Mouse (Mus musculus) heart, embryonic 13.5 days (tissue): ENCODE measurements at regions not wholly inside any gene's neighbourhood (a gene's known extent, or its start where the extent isn't known, plus 50 kb on each side); places are given as distances from the start of the nearest gene placed in this dataset.

Experiments
- ATAC-seq: fragments of 200-750 bp; cut with Nextera tagmentation; 2 replicates; pipeline ENCODE4 v1.8.0; 2017; ENCODE audit warnings: moderate TSS enrichment; ENCODE audit not compliant: insufficient number of reproducible peaks, low FRiP score, low TSS enrichment; ENCODE audit errors: extremely low read depth
- H3K27ac ChIP-seq: fragments of 300-500 bp; sonication (generic); replicated peaks from 2 replicates; pipeline ENCODE4 v1.5.1; 2015; ENCODE audit warnings: moderate library complexity, mild to moderate bottlenecking, inconsistent platforms
- H3K27me3 ChIP-seq: fragments of 300-500 bp; sonication (generic); replicated peaks from 2 replicates; pipeline ENCODE4 v1.6.1; 2015; ENCODE audit warnings: mild to moderate bottlenecking, inconsistent platforms
- H3K36me3 ChIP-seq: fragments of 300-500 bp; sonication (generic); 2 replicates; pipeline ENCODE4 v1.6.1; 2015; ENCODE audit warnings: mild to moderate bottlenecking, inconsistent platforms
- H3K4me1 ChIP-seq: fragments of 300-500 bp; sonication (generic); 2 replicates; pipeline ENCODE4 v1.6.1; 2015; ENCODE audit warnings: inconsistent platforms
- H3K4me2 ChIP-seq: fragments of 300-500 bp; sonication (generic); 2 replicates; pipeline ENCODE4 v1.6.1; 2015; ENCODE audit warnings: inconsistent platforms, mild to moderate bottlenecking, moderate library complexity
- H3K4me3 ChIP-seq: fragments of 300-500 bp; sonication (generic); 2 replicates; pipeline ENCODE4 v1.5.1; 2015; ENCODE audit warnings: moderate library complexity, mild to moderate bottlenecking, inconsistent platforms
- H3K9ac ChIP-seq: fragments of 300-500 bp; sonication (generic); 2 replicates; pipeline ENCODE4 v1.6.1; 2015; ENCODE audit warnings: inconsistent platforms, mild to moderate bottlenecking, moderate library complexity
- H3K9me3 ChIP-seq: fragments of 300-500 bp; sonication (generic); 2 replicates; pipeline ENCODE4 v1.6.1; 2016; ENCODE audit warnings: inconsistent platforms
- WGBS: fragments of 180-500 bp; shearing (Covaris S2); methylation state at CpG from one replicate; pipeline ENCODE4 v1.1.7; 2015; ENCODE audit warnings: mixed read lengths; 5-methylcytosine and 5-hydroxymethylcytosine counted together

- Histone ChIP-seq H3K4me2 (no peak overlapping the region), H3K27ac (no peak overlapping the region), H3K4me1 (peaks cover 22% of the 10 kb centered on the region), H3K36me3 (no peaks in the 10 kb centered on the region), H3K27me3 (no peaks in the 10 kb centered on the region), H3K4me3 (no peak overlapping the region), H3K9ac (no peak overlapping the region), H3K9me3 (no peaks in the 10 kb centered on the region)
- no peak for ATAC-seq
- 75% methylated on average over 6 of the region's 6 CpGs for WGBS
Measured at GRCm38 (mm10) chr1:119221901-119222300, 168.5 kb upstream of the Gli2 start.

- H3K9me3 ChIP-seq, result no peaks in the 10 kb centered on the region
- H3K4me3 ChIP-seq, result no peak overlapping the region
- H3K9ac ChIP-seq, result no peak overlapping the region
- no peaks in the 10 kb centered on the region for H3K36me3 ChIP-seq
- H3K4me1 ChIP-seq, result peaks cover 24% of the 10 kb centered on the region
- WGBS, result 81% methylated on average over 7 of the region's 7 CpGs
- no peak overlapping the region for H3K27ac ChIP-seq
- no peak for ATAC-seq
- H3K4me2 ChIP-seq, result no peak overlapping the region
- H3K27me3 ChIP-seq, result no peaks in the 10 kb centered on the region
Measured at GRCm38 (mm10) chr1:119221012-119221411, 167.6 kb upstream of the Gli2 start.

DNA sequence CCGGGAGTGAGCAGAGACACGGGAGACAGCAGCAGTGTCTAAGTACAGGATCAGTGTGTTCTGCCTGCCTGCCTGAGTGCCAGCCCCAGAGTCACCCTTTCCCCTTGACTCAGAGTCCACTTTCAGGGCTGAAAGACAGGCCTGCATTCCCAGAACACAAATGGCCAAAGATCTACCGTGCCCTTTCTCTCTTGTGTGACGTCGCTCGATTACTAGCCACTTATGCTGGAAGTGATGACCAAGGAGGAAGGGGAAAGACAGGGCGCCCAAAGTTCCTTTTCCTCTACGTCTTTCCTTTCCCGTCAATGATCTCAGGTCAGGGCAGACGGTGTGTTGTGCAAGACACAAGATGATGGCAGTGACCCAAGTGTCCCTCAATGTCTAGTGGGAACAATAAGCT, 166.4 kb upstream of the Gli2 start:
- no peaks in the 10 kb centered on the region for H3K27me3 ChIP-seq
- no peak overlapping the region for H3K4me3 ChIP-seq
- no peaks in the 10 kb centered on the region for H3K9me3 ChIP-seq
- H3K36me3 ChIP-seq, result no peaks in the 10 kb centered on the region
- no peak overlapping the region for H3K9ac ChIP-seq
- 51% methylated on average over 10 of the region's 10 CpGs for WGBS
- no peak overlapping the region for H3K4me2 ChIP-seq
- no peak for ATAC-seq
- peak overlapping the region; percentile 8; the same call in 1 of the 2 replicates for H3K27ac ChIP-seq
- peaks cover 24% of the 10 kb centered on the region for H3K4me1 ChIP-seq

GRCm38 (mm10) chr1:119217387-119217786, 164.0 kb upstream of the Gli2 start:
- no peaks in the 10 kb centered on the region for H3K36me3 ChIP-seq
- no peak overlapping the region for H3K4me2 ChIP-seq
- H3K27ac ChIP-seq, result no peak overlapping the region
- 17% methylated on average over 4 of the region's 4 CpGs for WGBS
- peaks cover 24% of the 10 kb centered on the region for H3K4me1 ChIP-seq
- no peaks in the 10 kb centered on the region for H3K9me3 ChIP-seq
- no peaks in the 10 kb centered on the region for H3K27me3 ChIP-seq
- H3K4me3 ChIP-seq, result no peak overlapping the region
- no peak for ATAC-seq
- H3K9ac ChIP-seq, result no peak overlapping the region

DNA sequence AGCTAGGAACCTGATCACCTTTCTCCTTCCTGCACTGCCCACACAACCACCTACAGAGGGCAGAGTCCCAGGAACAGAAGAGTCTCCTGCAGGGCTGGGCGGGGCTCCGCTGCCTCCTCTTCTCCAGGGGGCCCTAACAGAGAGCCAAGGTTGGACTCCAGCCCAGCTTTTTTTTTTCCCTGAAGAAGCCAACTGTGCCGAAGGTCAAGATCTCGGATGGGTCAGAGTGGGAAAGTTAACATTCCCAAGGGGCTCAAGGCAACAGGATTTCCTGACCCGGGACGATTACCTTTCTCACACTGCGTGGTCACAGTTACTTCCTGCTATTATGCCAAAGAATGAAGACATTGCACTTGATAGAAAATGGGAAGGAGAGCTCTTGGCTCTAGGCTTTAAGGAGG, 156.2 kb upstream of the Gli2 start:
- Histone ChIP-seq H3K9ac (no peak overlapping the region), H3K9me3 (no peaks in the 10 kb centered on the region), H3K4me1 (peaks cover 18% of the 10 kb centered on the region), H3K4me3 (no peak overlapping the region), H3K4me2 (no peak overlapping the region; the same call in 1 of the 2 replicates), H3K36me3 (no peaks in the 10 kb centered on the region), H3K27me3 (no peaks in the 10 kb centered on the region), H3K27ac (no peak overlapping the region)
- no peak for ATAC-seq
- 38% methylated on average over 7 of the region's 7 CpGs for WGBS

DNA sequence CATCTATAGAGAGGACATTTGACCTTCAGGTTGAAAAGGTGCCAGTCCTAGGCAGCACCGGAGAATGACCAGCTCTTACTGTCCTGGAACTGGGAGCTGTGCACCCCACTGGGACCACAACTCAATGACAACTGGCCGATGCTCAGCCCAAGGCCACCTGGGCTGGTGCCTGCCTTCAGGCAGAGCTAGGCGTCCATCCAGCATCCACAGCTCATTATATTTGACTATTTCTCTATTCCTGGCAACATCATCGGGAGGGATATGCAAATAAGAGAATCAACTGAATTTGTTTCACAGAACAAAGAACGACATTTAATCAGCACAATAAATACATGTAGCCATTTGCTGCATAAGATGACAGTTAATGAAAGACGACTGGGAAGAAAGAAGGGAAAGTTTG, 149.0 kb upstream of the Gli2 start:
- Histone ChIP-seq H3K4me3 (no peak overlapping the region), H3K9ac (no peak overlapping the region), H3K4me2 (no peak overlapping the region), H3K4me1 (peaks cover 7% of the 10 kb centered on the region), H3K27me3 (no peaks in the 10 kb centered on the region), H3K36me3 (no peaks in the 10 kb centered on the region), H3K9me3 (no peaks in the 10 kb centered on the region), H3K27ac (no peak overlapping the region)
- no peak for ATAC-seq
- 67% methylated on average over 6 of the region's 6 CpGs for WGBS

GRCm38 (mm10) chr1:119197415-119197700, 143.9 kb upstream of the Gli2 start:
- H3K9ac ChIP-seq, result no peak overlapping the region
- no peaks in the 10 kb centered on the region for H3K27me3 ChIP-seq
- no peaks in the 10 kb centered on the region for H3K36me3 ChIP-seq
- WGBS, result 26% methylated on average over 7 of the region's 7 CpGs
- H3K4me2 ChIP-seq, result peak overlapping the region; percentile 23; the same call in 1 of the 2 replicates
- no peak for ATAC-seq
- H3K4me3 ChIP-seq, result no peak overlapping the region
- peak overlapping the region; percentile 44; the same call in 1 of the 2 replicates for H3K27ac ChIP-seq
- H3K9me3 ChIP-seq, result no peaks in the 10 kb centered on the region
- peaks cover 41% of the 10 kb centered on the region for H3K4me1 ChIP-seq

GRCm38 (mm10) chr1:119196674-119197414, 143.4 kb upstream of the Gli2 start:
- WGBS, result 51% methylated on average over 13 of the region's 13 CpGs
- H3K4me2 ChIP-seq, result peak overlapping the region; percentile 23; the same call in 1 of the 2 replicates
- no peak overlapping the region for H3K9ac ChIP-seq

DNA sequence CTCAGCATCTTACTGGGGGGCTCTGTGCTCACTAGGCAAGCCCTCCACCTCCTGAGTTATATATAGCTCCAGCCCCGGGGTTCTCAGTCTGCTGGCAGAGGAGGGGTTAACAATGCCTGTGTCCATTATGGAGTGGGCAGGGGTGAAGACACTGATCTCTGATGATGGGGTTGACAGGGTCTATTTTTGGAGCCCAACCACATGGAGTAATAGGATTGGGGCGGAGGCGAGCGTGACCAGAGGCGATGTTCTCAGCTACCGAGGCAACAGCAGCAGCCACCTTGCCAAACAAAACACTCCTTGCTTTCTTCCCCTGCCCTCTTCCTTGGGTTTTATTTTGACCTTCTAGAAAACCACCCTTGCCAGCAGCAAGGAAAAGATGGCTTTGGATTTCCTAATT, 141.1 kb upstream of the Gli2 start:
- Histone ChIP-seq H3K36me3 (no peaks in the 10 kb centered on the region), H3K27ac (peak overlapping the region; percentile 75), H3K4me3 (no peak overlapping the region), H3K9ac (peak overlapping the region; percentile 45; the same call in 1 of the 2 replicates), H3K9me3 (no peaks in the 10 kb centered on the region), H3K4me1 (peaks cover 45% of the 10 kb centered on the region), H3K4me2 (peak overlapping the region; percentile 44), H3K27me3 (peaks cover 9% of the 10 kb centered on the region)
- WGBS, result 11% methylated on average over 6 of the region's 6 CpGs
- peak; percentile 23; the same call in 1 of the 2 replicates for ATAC-seq

More at GRCm38 (mm10) chr1:119196674-119197414, 143.4 kb upstream of the Gli2 start:
- no peaks in the 10 kb centered on the region for H3K9me3 ChIP-seq
- no peaks in the 10 kb centered on the region for H3K27me3 ChIP-seq
- H3K4me3 ChIP-seq, result no peak overlapping the region
- no peak for ATAC-seq
- peak overlapping the region; percentile 44; the same call in 1 of the 2 replicates for H3K27ac ChIP-seq
- H3K36me3 ChIP-seq, result no peaks in the 10 kb centered on the region
- peaks cover 41% of the 10 kb centered on the region for H3K4me1 ChIP-seq

GRCm38 (mm10) chr1:119191177-119191576, 137.8 kb upstream of the Gli2 start:
- Histone ChIP-seq H3K36me3 (no peaks in the 10 kb centered on the region), H3K9me3 (no peaks in the 10 kb centered on the region), H3K27ac (no peak overlapping the region), H3K9ac (no peak overlapping the region), H3K4me1 (peaks cover 37% of the 10 kb centered on the region), H3K27me3 (peaks cover 21% of the 10 kb centered on the region), H3K4me3 (no peak overlapping the region), H3K4me2 (no peak overlapping the region)
- 67% methylated on average over 2 of the region's 2 CpGs for WGBS
- no peak for ATAC-seq

- no peaks in the 10 kb centered on the region for H3K9me3 ChIP-seq
- H3K27me3 ChIP-seq, result peaks cover 21% of the 10 kb centered on the region
- H3K27ac ChIP-seq, result no peak overlapping the region
- WGBS, result 1% methylated on average over 23 of the region's 23 CpGs
- H3K9ac ChIP-seq, result peak overlapping the region; percentile 71
- ATAC-seq, result no peak
- peak overlapping the region; percentile 42 for H3K4me3 ChIP-seq
- H3K4me1 ChIP-seq, result peaks cover 25% of the 10 kb centered on the region
- H3K4me2 ChIP-seq, result peak overlapping the region; percentile 70
- H3K36me3 ChIP-seq, result no peaks in the 10 kb centered on the region
Measured at GRCm38 (mm10) chr1:119189461-119190066, 136.1 kb upstream of the Gli2 start.

DNA sequence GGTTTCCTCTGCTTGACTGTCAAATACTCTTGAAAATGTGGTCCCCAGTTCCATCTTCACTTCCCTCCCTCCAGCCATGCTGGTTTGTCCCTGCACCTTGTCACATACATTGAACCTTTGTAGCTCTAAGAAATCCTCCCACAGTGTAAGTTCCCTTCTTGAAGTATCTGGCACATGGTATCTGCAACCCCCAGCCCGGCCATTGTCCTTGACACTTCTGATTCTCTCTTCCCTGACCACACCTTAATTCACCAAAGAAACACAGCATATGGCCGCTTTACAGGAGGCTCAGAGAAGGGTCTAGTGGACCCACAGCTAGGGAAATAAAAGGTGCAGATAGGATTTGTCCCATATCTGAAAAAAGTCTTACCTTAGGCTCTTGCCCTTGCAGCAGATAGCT, 133.9 kb upstream of the Gli2 start:
- H3K9ac ChIP-seq, result no peak overlapping the region

More for the DNA sequence above, 133.9 kb upstream of the Gli2 start:
- peaks cover 37% of the 10 kb centered on the region for H3K4me1 ChIP-seq
- ATAC-seq, result no peak
- no peak overlapping the region for H3K4me3 ChIP-seq
- H3K36me3 ChIP-seq, result no peaks in the 10 kb centered on the region
- peaks cover 21% of the 10 kb centered on the region for H3K27me3 ChIP-seq
- H3K27ac ChIP-seq, result no peak overlapping the region
- H3K4me2 ChIP-seq, result no peak overlapping the region
- no peaks in the 10 kb centered on the region for H3K9me3 ChIP-seq
- 72% methylated on average over 2 of the region's 2 CpGs for WGBS
